Mouse (Mus musculus): ENCODE measurements around the gene Zfp472. TPM values are rescaled to one million over a fixed set of nuclear protein-coding genes. Genes with fewer than 3 reads are reported as not detected.

Zfp472 gene
- polyA plus RNA-seq, 1 experiment from 2014 or later, result 6.2 TPM

DNA sequence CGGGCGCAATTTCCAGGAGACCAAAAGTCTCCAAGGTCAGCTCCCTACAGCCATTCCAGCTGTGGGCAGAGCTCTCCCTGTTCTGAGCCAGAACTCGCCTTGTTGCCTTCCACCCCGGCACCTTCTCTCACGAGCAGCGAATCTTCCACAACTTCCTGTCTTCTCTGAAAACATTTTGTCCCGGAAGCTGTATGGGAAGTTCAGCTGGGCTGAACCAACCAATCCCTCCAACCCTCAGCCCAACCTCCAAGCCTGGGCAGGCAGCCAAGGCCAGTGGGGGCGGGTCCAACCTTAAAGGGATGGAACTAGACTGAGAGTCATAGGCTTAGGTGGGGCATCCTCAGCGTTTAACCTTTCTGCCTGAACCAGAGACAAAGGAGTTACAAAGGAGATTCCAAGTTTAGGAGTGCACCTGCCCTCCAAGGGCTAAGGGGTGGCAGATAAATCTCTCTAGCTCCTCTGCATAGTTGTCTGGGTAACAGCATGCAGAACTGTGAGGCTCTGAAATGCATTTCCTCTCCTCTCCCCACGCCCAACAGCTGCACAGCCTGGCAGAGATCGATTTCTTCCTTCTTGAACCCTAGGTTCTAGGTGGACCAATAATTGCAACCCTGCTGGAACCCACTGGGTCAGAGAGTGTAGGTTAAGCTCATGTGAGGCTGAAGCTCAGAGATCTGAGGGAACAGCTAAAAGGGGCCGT lies 18.2 kb upstream of the Zfp472 start, which contains the start of gene Cyp4f13:
Gene Cyp4f13 (minus strand): TSS at position 188 of the 700 bp plus-strand sequence.
- peak within 1 kb of the TSS; percentile 78 for H3K9ac ChIP-seq
- H3K4me1 ChIP-seq (replicated peaks), result peaks cover 11% of the 10 kb centered on the region
- peak within 1 kb of the TSS; percentile 58 for H3K27ac ChIP-seq (ENCODE audit: poor library complexity, severe bottlenecking)
- no peaks in the 10 kb centered on the region for H3K9me3 ChIP-seq (replicated peaks)
- WGBS, result 27% methylated on average over 12 of the region's 12 CpGs
- 0 out of 2 replicates have a peak, but pooled peaks cover 3% of the 10 kb centered on the region for H3K36me3 ChIP-seq
- H3K4me3 ChIP-seq, result peak within 1 kb of the TSS; percentile 66
- H3K4me2 ChIP-seq, result peak within 1 kb of the TSS; percentile 88
- peak; percentile 94 for ATAC-seq (ENCODE audit: insufficient number of reproducible peaks, low FRiP score)
- no peaks in the 10 kb centered on the region; the same call in 1 of the 2 replicates for H3K27me3 ChIP-seq (replicated peaks)

- WGBS, result 85% methylated on average over 3 of the region's 3 CpGs
- no peak overlapping the region for H3K9ac ChIP-seq
- H3K4me1 ChIP-seq (replicated peaks), result peaks cover 11% of the 10 kb centered on the region
- no peaks in the 10 kb centered on the region for H3K9me3 ChIP-seq (replicated peaks)
- H3K4me2 ChIP-seq, result no peak overlapping the region
- no peak overlapping the region for H3K27ac ChIP-seq (ENCODE audit: poor library complexity, severe bottlenecking)
- H3K4me3 ChIP-seq, result no peak overlapping the region
- ATAC-seq (ENCODE audit: insufficient number of reproducible peaks, low FRiP score), result no peak
- 0 out of 2 replicates have a peak, but pooled peaks cover 3% of the 10 kb centered on the region for H3K36me3 ChIP-seq
- H3K27me3 ChIP-seq (replicated peaks), result no peaks in the 10 kb centered on the region; the same call in 1 of the 2 replicates
These were observed 15.5 kb upstream of the Zfp472 start for GRCm38 (mm10) chr17:32950136-32950535.

DNA sequence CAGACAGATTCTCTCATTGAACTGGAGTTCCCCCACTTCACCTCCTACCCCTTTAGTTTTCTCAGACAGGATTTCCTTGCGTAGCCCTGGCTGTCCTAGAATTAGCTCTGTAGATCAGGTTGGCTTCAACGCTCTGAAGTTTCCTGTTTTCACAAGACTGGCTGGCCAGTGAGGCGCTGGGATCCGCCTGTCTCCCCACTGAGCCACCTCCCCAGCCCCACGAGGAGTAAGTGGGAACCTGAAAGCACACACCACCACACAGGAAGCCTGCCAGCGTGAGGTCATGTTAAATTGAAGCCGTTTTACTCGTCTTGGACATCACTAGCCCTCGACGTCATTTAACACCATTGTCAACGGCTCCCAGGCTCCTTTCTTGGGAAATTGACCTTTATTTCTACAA lies 14.6 kb upstream of the Zfp472 start:
- Histone ChIP-seq H3K36me3 (no peaks in the 10 kb centered on the region), H3K4me2 (no peak overlapping the region)
- 70% methylated on average over 11 of the region's 11 CpGs for WGBS

GRCm38 (mm10) chr17:32951441-32951840 lies 14.2 kb upstream of the Zfp472 start:
- ATAC-seq (ENCODE audit: insufficient number of reproducible peaks, low FRiP score), result no peak
- WGBS, result 26% methylated on average over 16 of the region's 16 CpGs
- H3K4me2 ChIP-seq, result peak overlapping the region; percentile 11; the same call in 1 of the 2 replicates
- H3K36me3 ChIP-seq, result no peaks in the 10 kb centered on the region
- no peak overlapping the region for H3K4me3 ChIP-seq
- no peaks in the 10 kb centered on the region for H3K9me3 ChIP-seq (replicated peaks)
- no peak overlapping the region for H3K27ac ChIP-seq (ENCODE audit: poor library complexity, severe bottlenecking)
- no peak overlapping the region for H3K9ac ChIP-seq
- H3K27me3 ChIP-seq (replicated peaks), result no peaks in the 10 kb centered on the region; the same call in 1 of the 2 replicates
- peaks cover 8% of the 10 kb centered on the region for H3K4me1 ChIP-seq (replicated peaks)

More for the DNA sequence above, 14.6 kb upstream of the Zfp472 start:
- Histone ChIP-seq H3K4me1 (replicated peaks) (peaks cover 11% of the 10 kb centered on the region), H3K9ac (no peak overlapping the region), H3K27ac (ENCODE audit: poor library complexity, severe bottlenecking) (no peak overlapping the region), H3K4me3 (no peak overlapping the region), H3K27me3 (replicated peaks) (no peaks in the 10 kb centered on the region; the same call in 1 of the 2 replicates), H3K9me3 (replicated peaks) (no peaks in the 10 kb centered on the region)
- ATAC-seq (ENCODE audit: insufficient number of reproducible peaks, low FRiP score), result no peak

- no peaks in the 10 kb centered on the region for H3K27me3 ChIP-seq (replicated peaks)
- no peaks in the 10 kb centered on the region for H3K9me3 ChIP-seq (replicated peaks)
- peak overlapping the region; percentile 81 for H3K9ac ChIP-seq
- peak overlapping the region; percentile 44 for H3K27ac ChIP-seq (ENCODE audit: poor library complexity, severe bottlenecking)
- H3K4me2 ChIP-seq, result peak overlapping the region; percentile 84
- 0% methylated on average over 14 of the region's 14 CpGs for WGBS
- peak; percentile 30; the same call in 1 of the 2 replicates for ATAC-seq (ENCODE audit: insufficient number of reproducible peaks, low FRiP score)
- H3K4me3 ChIP-seq, result peak overlapping the region; percentile 87
- no peaks in the 10 kb centered on the region for H3K36me3 ChIP-seq
- peaks cover 12% of the 10 kb centered on the region for H3K4me1 ChIP-seq (replicated peaks)
These were observed 376 bp upstream of the Zfp472 start for GRCm38 (mm10) chr17:32965253-32965622.

DNA sequence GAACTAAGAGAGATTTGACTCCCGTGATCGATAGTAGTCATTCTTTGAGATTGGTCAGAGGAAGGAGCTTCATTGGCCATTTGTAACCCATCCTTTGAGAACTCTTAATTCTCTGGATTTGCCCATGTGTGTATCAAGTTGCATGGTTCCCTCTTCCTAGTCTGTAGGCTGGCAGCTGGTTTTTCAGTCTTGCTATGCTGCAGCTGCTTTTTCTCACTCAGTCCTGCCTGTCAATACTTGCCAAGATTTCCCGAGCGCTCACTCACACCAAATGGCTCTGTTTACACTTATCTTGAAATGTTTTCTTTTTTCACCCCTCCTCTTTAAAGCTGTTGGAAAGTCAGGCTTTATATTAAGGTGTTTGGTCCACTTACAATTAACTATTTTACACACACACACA lies 15.7 kb downstream of the Zfp472 start:
- no peaks in the 10 kb centered on the region for H3K4me1 ChIP-seq (replicated peaks)
- peaks cover 12% of the 10 kb centered on the region; the same call in 1 of the 2 replicates for H3K9me3 ChIP-seq (replicated peaks)
- WGBS, result 67% methylated on average over 4 of the region's 4 CpGs
- H3K36me3 ChIP-seq, result peaks cover 31% of the 10 kb centered on the region
- no peaks in the 10 kb centered on the region for H3K27me3 ChIP-seq (replicated peaks)
- H3K9ac ChIP-seq, result no peak overlapping the region
- H3K27ac ChIP-seq (ENCODE audit: poor library complexity, severe bottlenecking), result no peak overlapping the region
- no peak overlapping the region for H3K4me3 ChIP-seq
- H3K4me2 ChIP-seq, result no peak overlapping the region
- no peak for ATAC-seq (ENCODE audit: insufficient number of reproducible peaks, low FRiP score)

DNA sequence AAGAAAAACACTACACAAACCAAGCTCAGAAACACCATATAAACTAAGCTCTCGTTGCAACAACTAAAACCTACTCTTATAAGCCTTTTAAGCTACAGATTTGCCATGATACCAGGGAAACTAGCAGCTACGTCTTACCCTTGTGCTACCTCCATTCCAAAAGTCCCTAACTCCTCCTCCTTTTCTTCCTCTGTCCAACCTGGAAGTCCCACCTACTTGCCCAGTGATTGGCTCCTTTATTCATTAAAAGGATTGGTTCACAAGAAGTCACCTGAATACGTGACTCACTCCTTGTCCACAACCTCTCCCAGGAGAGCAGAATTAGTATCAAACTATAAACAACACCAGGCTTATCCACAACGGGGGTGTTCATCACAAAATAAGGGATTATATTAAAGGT lies 20.7 kb downstream of the Zfp472 start:
- H3K27me3 ChIP-seq (replicated peaks), result no peaks in the 10 kb centered on the region
- H3K27ac ChIP-seq (ENCODE audit: poor library complexity, severe bottlenecking), result no peak overlapping the region
- WGBS, result 69% methylated on average over 4 of the region's 4 CpGs
- H3K4me1 ChIP-seq (replicated peaks), result no peaks in the 10 kb centered on the region
- no peak overlapping the region for H3K9ac ChIP-seq
- no peak for ATAC-seq (ENCODE audit: insufficient number of reproducible peaks, low FRiP score)
- H3K9me3 ChIP-seq (replicated peaks), result no peaks in the 10 kb centered on the region
- H3K4me2 ChIP-seq, result no peak overlapping the region
- no peaks in the 10 kb centered on the region for H3K36me3 ChIP-seq
- H3K4me3 ChIP-seq, result no peak overlapping the region

DNA sequence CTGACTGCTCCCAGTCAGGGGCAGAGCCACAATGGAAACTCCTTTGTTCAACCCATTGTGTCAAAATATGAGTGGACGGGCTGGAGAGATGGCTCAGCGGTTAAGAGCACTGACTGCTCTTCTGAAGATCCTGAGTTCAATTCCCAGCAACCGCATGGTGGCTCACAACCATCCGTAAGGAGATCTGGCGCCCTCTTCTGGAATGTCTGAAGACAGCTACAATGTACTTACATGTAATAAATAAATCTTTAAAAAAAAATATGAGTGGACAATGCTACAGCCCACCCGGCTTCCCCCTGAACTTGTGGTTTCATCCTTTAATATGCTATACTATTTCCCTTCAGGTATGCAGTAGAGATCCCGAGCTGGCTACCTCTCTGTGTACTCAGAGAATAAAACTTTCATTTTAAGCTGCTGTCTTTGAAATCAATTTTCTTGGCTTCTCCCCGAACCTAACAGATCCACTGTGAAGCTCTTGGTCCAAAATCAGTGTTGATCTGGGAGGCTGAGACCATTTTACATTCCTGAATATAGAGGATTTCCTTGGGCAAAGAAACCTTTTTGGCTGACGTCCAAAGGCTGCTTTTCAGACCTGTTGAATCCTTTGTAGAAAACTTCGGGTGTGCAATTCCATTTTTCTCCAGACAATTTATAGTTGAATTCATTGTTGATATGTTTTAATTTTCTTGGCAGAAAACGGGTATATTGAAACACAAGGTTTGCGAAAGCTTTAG lies 26.5 kb downstream of the Zfp472 start:
- no peaks in the 10 kb centered on the region for H3K9me3 ChIP-seq (replicated peaks)
- no peaks in the 10 kb centered on the region for H3K27me3 ChIP-seq (replicated peaks)
- H3K4me1 ChIP-seq (replicated peaks), result peaks cover 10% of the 10 kb centered on the region
- WGBS, result 63% methylated on average over 12 of the region's 12 CpGs
- peak overlapping the region; percentile 96 for H3K4me3 ChIP-seq
- peak overlapping the region; percentile 82 for H3K4me2 ChIP-seq
- no peak for ATAC-seq (ENCODE audit: insufficient number of reproducible peaks, low FRiP score)
- H3K27ac ChIP-seq (ENCODE audit: poor library complexity, severe bottlenecking), result no peak overlapping the region
- H3K36me3 ChIP-seq, result peaks cover 16% of the 10 kb centered on the region
- H3K9ac ChIP-seq, result no peak overlapping the region; the same call in 1 of the 2 replicates

- no peaks in the 10 kb centered on the region for H3K9me3 ChIP-seq (replicated peaks)
- H3K27me3 ChIP-seq (replicated peaks), result no peaks in the 10 kb centered on the region
- H3K4me1 ChIP-seq (replicated peaks), result peaks cover 10% of the 10 kb centered on the region
- H3K9ac ChIP-seq, result peak within 1 kb of the TSS; percentile 85
- H3K36me3 ChIP-seq, result peaks cover 16% of the 10 kb centered on the region
- H3K4me2 ChIP-seq, result peak within 1 kb of the TSS; percentile 82
- H3K4me3 ChIP-seq, result peak within 1 kb of the TSS; percentile 96
- H3K27ac ChIP-seq (ENCODE audit: poor library complexity, severe bottlenecking), result peak within 1 kb of the TSS; percentile 34; the same call in 1 of the 2 replicates
- ATAC-seq (ENCODE audit: insufficient number of reproducible peaks, low FRiP score), result peak; percentile 94
- 2% methylated on average over 21 of the region's 21 CpGs for WGBS
These were observed 27.3 kb downstream of the Zfp472 start, which contains the start of gene Zfp952 for GRCm38 (mm10) chr17:32992699-32993474. Zfp952 (plus strand) TSS chr17:32993129.

GRCm38 (mm10) chr17:32998492-32998891 lies 32.9 kb downstream of the Zfp472 start:
- 92% methylated on average over 2 of the region's 2 CpGs for WGBS

More at GRCm38 (mm10) chr17:32998492-32998891, 32.9 kb downstream of the Zfp472 start:
- no peak for ATAC-seq (ENCODE audit: insufficient number of reproducible peaks, low FRiP score)
- H3K4me3 ChIP-seq, result no peak overlapping the region
- no peak overlapping the region for H3K9ac ChIP-seq
- no peaks in the 10 kb centered on the region for H3K27me3 ChIP-seq (replicated peaks)
- H3K9me3 ChIP-seq (replicated peaks), result peaks cover 7% of the 10 kb centered on the region
- H3K27ac ChIP-seq (ENCODE audit: poor library complexity, severe bottlenecking), result no peak overlapping the region
- peaks cover 6% of the 10 kb centered on the region for H3K4me1 ChIP-seq (replicated peaks)
- H3K36me3 ChIP-seq, result peaks cover 36% of the 10 kb centered on the region
- no peak overlapping the region for H3K4me2 ChIP-seq
